Mouse (Mus musculus): Measurements from ENCODE around the gene Cntrl. TPM values are rescaled to one million over a fixed set of nuclear protein-coding genes. Genes with fewer than 3 reads are reported as not detected.

Cntrl gene
- polyA plus RNA-seq, 1 experiment from 2014 or later = 8.0 TPM

GRCm38 (mm10) chr2:35169452-35169851, 60.2 kb downstream of the Cntrl start:
- no peaks in the 10 kb centered on the region for H3K9me3 ChIP-seq (ENCODE audit: control insufficient read depth, low read length)
- no peak for ATAC-seq (ENCODE audit: low FRiP score, low TSS enrichment)

DNA sequence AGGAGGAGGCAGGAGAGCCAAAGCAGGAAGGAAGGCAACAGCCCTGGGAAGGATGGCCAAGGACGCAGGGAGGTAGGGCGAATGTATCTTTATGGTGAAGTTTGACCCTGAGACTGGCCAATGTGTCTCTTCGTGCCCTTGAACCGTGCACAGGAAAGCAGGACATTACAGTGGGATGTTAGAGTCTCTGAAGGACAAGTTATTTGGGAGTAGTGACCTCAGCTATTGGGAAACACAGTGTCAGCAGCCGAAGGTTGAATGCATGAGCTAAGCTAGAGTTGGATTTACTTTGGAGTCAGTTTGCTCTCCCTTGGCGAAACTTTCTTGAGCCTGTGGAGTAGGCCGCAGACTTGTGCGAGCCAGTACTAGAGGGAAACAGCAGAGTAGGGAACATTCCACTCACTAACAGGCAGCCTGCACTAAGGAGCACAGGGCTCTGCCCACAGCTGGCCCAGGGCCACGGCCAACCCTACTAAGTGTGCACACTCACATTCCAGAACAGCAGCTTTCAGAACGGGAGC, 62.1 kb downstream of the Cntrl start:
- Histone ChIP-seq H3K27ac (replicated peaks) (peak overlapping the region; percentile 63), H3K27me3 (ENCODE audit: control insufficient read depth, insufficient read depth, low read length) (no peaks in the 10 kb centered on the region), H3K4me2 (replicated peaks; ENCODE audit: low read depth) (no peak overlapping the region), H3K4me3 (ENCODE audit: low read depth, low read length) (no peak overlapping the region), H3K36me3 (ENCODE audit: control insufficient read depth, insufficient read depth, low read length) (peaks cover 46% of the 10 kb centered on the region), H3K4me1 (replicated peaks; ENCODE audit: control insufficient read depth, insufficient read depth) (no peaks in the 10 kb centered on the region), H3K9me3 (ENCODE audit: control insufficient read depth, low read length) (no peaks in the 10 kb centered on the region), H3K9ac (ENCODE audit: low read length) (no peak overlapping the region)
- ATAC-seq (ENCODE audit: low FRiP score, low TSS enrichment) = peak; percentile 84
- DNase-seq (ENCODE audit: low spot score) = peak; percentile 79
- 71% methylated on average over 10 of the region's 10 CpGs for WGBS
- TF ChIP-seq CTCF (IDR thresholded peaks at IDR 0.05; ENCODE audit: low read depth) (no peak), EP300 (optimal IDR thresholded peaks at IDR 0.05) (no peak)

More at GRCm38 (mm10) chr2:35169452-35169851, 60.2 kb downstream of the Cntrl start:
- Histone ChIP-seq H3K27me3 (ENCODE audit: control insufficient read depth, insufficient read depth, low read length) (no peaks in the 10 kb centered on the region), H3K27ac (replicated peaks) (no peak overlapping the region), H3K4me2 (replicated peaks; ENCODE audit: low read depth) (no peak overlapping the region), H3K36me3 (ENCODE audit: control insufficient read depth, insufficient read depth, low read length) (peaks cover 39% of the 10 kb centered on the region), H3K4me1 (replicated peaks; ENCODE audit: control insufficient read depth, insufficient read depth) (no peaks in the 10 kb centered on the region), H3K4me3 (ENCODE audit: low read depth, low read length) (no peak overlapping the region), H3K9ac (ENCODE audit: low read length) (no peak overlapping the region)
- DNase-seq (ENCODE audit: low spot score) = no peak
- WGBS = 90% methylated on average over 2 of the region's 2 CpGs
- TF ChIP-seq EP300 (optimal IDR thresholded peaks at IDR 0.05) = no peak
- TF ChIP-seq CTCF (IDR thresholded peaks at IDR 0.05; ENCODE audit: low read depth) = no peak

GRCm38 (mm10) chr2:35172246-35172645, 63.0 kb downstream of the Cntrl start:
- H3K4me3 ChIP-seq (ENCODE audit: low read depth, low read length) = no peak overlapping the region
- no peaks in the 10 kb centered on the region for H3K9me3 ChIP-seq (ENCODE audit: control insufficient read depth, low read length)
- DNase-seq (ENCODE audit: low spot score) (peak; percentile 69), ATAC-seq (ENCODE audit: low FRiP score, low TSS enrichment) (peak; percentile 91)
- H3K4me2 ChIP-seq (replicated peaks; ENCODE audit: low read depth) = no peak overlapping the region
- H3K36me3 ChIP-seq (ENCODE audit: control insufficient read depth, insufficient read depth, low read length) = peaks cover 40% of the 10 kb centered on the region
- no peak overlapping the region for H3K9ac ChIP-seq (ENCODE audit: low read length)
- no peaks in the 10 kb centered on the region for H3K4me1 ChIP-seq (replicated peaks; ENCODE audit: control insufficient read depth, insufficient read depth)
- 72% methylated on average over 4 of the region's 4 CpGs for WGBS
- no peaks in the 10 kb centered on the region for H3K27me3 ChIP-seq (ENCODE audit: control insufficient read depth, insufficient read depth, low read length)
- H3K27ac ChIP-seq (replicated peaks) = peak overlapping the region; percentile 63
- TF ChIP-seq EP300 (optimal IDR thresholded peaks at IDR 0.05) = no peak
- no peak for TF ChIP-seq CTCF (IDR thresholded peaks at IDR 0.05; ENCODE audit: low read depth)

GRCm38 (mm10) chr2:35173666-35174065, 64.4 kb downstream of the Cntrl start:
- H3K4me2 ChIP-seq (replicated peaks; ENCODE audit: low read depth) = no peak overlapping the region
- no peak overlapping the region for H3K4me3 ChIP-seq (ENCODE audit: low read depth, low read length)
- DNase-seq (ENCODE audit: low spot score) (no peak), ATAC-seq (ENCODE audit: low FRiP score, low TSS enrichment) (no peak)
- H3K27me3 ChIP-seq (ENCODE audit: control insufficient read depth, insufficient read depth, low read length) = no peaks in the 10 kb centered on the region
- H3K9ac ChIP-seq (ENCODE audit: low read length) = no peak overlapping the region
- WGBS = 94% methylated on average over 5 of the region's 5 CpGs
- no peaks in the 10 kb centered on the region for H3K9me3 ChIP-seq (ENCODE audit: control insufficient read depth, low read length)
- TF ChIP-seq EP300 (optimal IDR thresholded peaks at IDR 0.05) (no peak), CTCF (IDR thresholded peaks at IDR 0.05; ENCODE audit: low read depth) (no peak)
- H3K36me3 ChIP-seq (ENCODE audit: control insufficient read depth, insufficient read depth, low read length) = peaks cover 38% of the 10 kb centered on the region
- no peak overlapping the region for H3K27ac ChIP-seq (replicated peaks)
- H3K4me1 ChIP-seq (replicated peaks; ENCODE audit: control insufficient read depth, insufficient read depth) = no peaks in the 10 kb centered on the region

- H3K9me3 ChIP-seq (ENCODE audit: control insufficient read depth, low read length) = no peaks in the 10 kb centered on the region
- TF ChIP-seq CTCF (IDR thresholded peaks at IDR 0.05; ENCODE audit: low read depth) = no peak
- TF ChIP-seq EP300 (optimal IDR thresholded peaks at IDR 0.05) = no peak
- H3K4me2 ChIP-seq (replicated peaks; ENCODE audit: low read depth) = no peak overlapping the region
- H3K9ac ChIP-seq (ENCODE audit: low read length) = no peak overlapping the region
- no peaks in the 10 kb centered on the region for H3K27me3 ChIP-seq (ENCODE audit: control insufficient read depth, insufficient read depth, low read length)
- H3K36me3 ChIP-seq (ENCODE audit: control insufficient read depth, insufficient read depth, low read length) = peaks cover 38% of the 10 kb centered on the region
- H3K4me1 ChIP-seq (replicated peaks; ENCODE audit: control insufficient read depth, insufficient read depth) = no peaks in the 10 kb centered on the region
- H3K4me3 ChIP-seq (ENCODE audit: low read depth, low read length) = no peak overlapping the region
- peak overlapping the region; percentile 61; the same call in 1 of the 2 replicates for H3K27ac ChIP-seq (replicated peaks)
- 38% methylated on average over 5 of the region's 5 CpGs for WGBS
- ATAC-seq (ENCODE audit: low FRiP score, low TSS enrichment) (no peak), DNase-seq (ENCODE audit: low spot score) (no peak)
Observed at GRCm38 (mm10) chr2:35174100-35174499, 64.8 kb downstream of the Cntrl start.

DNA sequence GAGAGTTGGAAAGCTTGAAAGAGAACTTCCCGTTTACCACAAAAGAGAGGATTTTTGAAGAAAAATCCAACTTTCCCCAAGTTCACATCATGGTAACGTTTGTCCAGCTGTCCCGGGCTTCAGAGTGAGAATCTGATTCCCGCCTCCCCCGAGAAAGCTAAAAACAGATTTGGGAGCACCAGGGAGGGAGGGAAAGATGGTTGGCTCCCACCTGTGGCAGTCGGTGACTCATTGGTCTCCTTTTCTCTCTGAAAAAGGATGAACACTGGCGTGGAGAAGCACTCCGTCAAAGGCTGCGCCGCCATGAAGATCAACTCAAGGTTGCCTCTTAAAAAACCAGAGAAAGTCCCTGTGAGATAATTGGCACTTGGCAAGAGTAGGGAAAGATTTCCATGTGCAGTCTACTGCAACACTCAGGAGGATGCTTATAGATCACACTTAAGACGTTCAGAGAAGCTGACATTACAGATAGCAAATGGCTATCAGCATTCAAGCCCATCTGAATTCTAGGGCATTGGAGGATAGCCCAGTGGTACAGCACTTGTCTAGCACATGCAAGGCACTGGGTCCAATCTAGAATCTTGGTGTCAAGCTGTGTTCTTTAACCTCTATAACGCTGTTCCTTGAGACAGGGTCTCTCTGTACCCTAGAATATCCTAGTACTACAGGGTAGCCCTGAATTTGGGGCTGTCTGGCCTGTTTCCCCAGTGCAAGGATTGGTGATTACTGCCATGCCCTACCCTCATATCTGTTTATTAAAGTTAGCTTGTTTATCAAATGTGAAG, 66.2 kb downstream of the Cntrl start:
- no peak for TF ChIP-seq CTCF (IDR thresholded peaks at IDR 0.05; ENCODE audit: low read depth)
- TF ChIP-seq EP300 (optimal IDR thresholded peaks at IDR 0.05) = no peak
- H3K36me3 ChIP-seq (ENCODE audit: control insufficient read depth, insufficient read depth, low read length) = peaks cover 38% of the 10 kb centered on the region
- DNase-seq (ENCODE audit: low spot score) (no peak), ATAC-seq (ENCODE audit: low FRiP score, low TSS enrichment) (no peak)
- H3K27ac ChIP-seq (replicated peaks) = no peak overlapping the region
- H3K27me3 ChIP-seq (ENCODE audit: control insufficient read depth, insufficient read depth, low read length) = no peaks in the 10 kb centered on the region
- H3K9me3 ChIP-seq (ENCODE audit: control insufficient read depth, low read length) = no peaks in the 10 kb centered on the region
- H3K4me1 ChIP-seq (replicated peaks; ENCODE audit: control insufficient read depth, insufficient read depth) = no peaks in the 10 kb centered on the region
- no peak overlapping the region for H3K9ac ChIP-seq (ENCODE audit: low read length)
- WGBS = 88% methylated on average over 12 of the region's 12 CpGs
- no peak overlapping the region for H3K4me2 ChIP-seq (replicated peaks; ENCODE audit: low read depth)
- no peak overlapping the region for H3K4me3 ChIP-seq (ENCODE audit: low read depth, low read length)

All from stomach, postnatal 0 days (tissue).